Mouse (Mus musculus): ENCODE data around the gene Slc9c1.
"Not testable (repeated sequence)": the region's sequence is repeated elsewhere in the genome, so short reads cannot be mapped to it uniquely, and the experiment has no call there.

Gene Slc9c1

GRCm38 (mm10) chr16:45535009-45535408 is at the start of gene Slc9c1:
Slc9c1 (plus strand) TSS chr16:45535309.
- no peak for DNase-seq (ENCODE audit: extremely low read depth, low read depth)

- no peak for DNase-seq (ENCODE audit: extremely low read depth, low read depth)
Measured at GRCm38 (mm10) chr16:45492927-45493326, 42.2 kb upstream of the Slc9c1 start, which contains the start of gene Gm609. Gm609 (minus strand) TSS chr16:45492969.

GRCm38 (mm10) chr16:45495326-45495725 is 39.8 kb upstream of the Slc9c1 start:
- no peak for DNase-seq (ENCODE audit: extremely low read depth, low read depth)

- DNase-seq (ENCODE audit: extremely low read depth, low read depth), result no peak
Measured at GRCm38 (mm10) chr16:45525551-45525950, 9.6 kb upstream of the Slc9c1 start.

GRCm38 (mm10) chr16:45531950-45532349 is 3.2 kb upstream of the Slc9c1 start, which contains the start of gene Gm17783:
Gm17783 (minus strand) TSS chr16:45532050.
- no peak for DNase-seq (ENCODE audit: extremely low read depth, low read depth)

GRCm38 (mm10) chr16:45538342-45538741 is 3.2 kb downstream of the Slc9c1 start:
- not testable (repeated sequence) for DNase-seq (ENCODE audit: extremely low read depth, low read depth)

- DNase-seq (ENCODE audit: extremely low read depth, low read depth), result no peak
Measured at GRCm38 (mm10) chr16:45542108-45542507, 7.0 kb downstream of the Slc9c1 start.

GRCm38 (mm10) chr16:45544341-45544740 is 9.2 kb downstream of the Slc9c1 start:
- DNase-seq (ENCODE audit: extremely low read depth, low read depth), result no peak

GRCm38 (mm10) chr16:45547982-45548381 is 12.9 kb downstream of the Slc9c1 start:
- DNase-seq (ENCODE audit: extremely low read depth, low read depth), result no peak

GRCm38 (mm10) chr16:45551579-45551978 is 16.5 kb downstream of the Slc9c1 start:
- no peak for DNase-seq (ENCODE audit: extremely low read depth, low read depth)

- no peak for DNase-seq (ENCODE audit: extremely low read depth, low read depth)
Measured at GRCm38 (mm10) chr16:45561747-45562146, 26.6 kb downstream of the Slc9c1 start.

- DNase-seq (ENCODE audit: extremely low read depth, low read depth), result peak; percentile 63
Measured at GRCm38 (mm10) chr16:45572307-45572706, 37.2 kb downstream of the Slc9c1 start.

- no peak for DNase-seq (ENCODE audit: extremely low read depth, low read depth)
Measured at GRCm38 (mm10) chr16:45579883-45580282, 44.8 kb downstream of the Slc9c1 start.

- peak; percentile 42 for DNase-seq (ENCODE audit: extremely low read depth, low read depth)
Measured at GRCm38 (mm10) chr16:45582512-45582911, 47.4 kb downstream of the Slc9c1 start.

GRCm38 (mm10) chr16:45593656-45594055 is 58.5 kb downstream of the Slc9c1 start:
- no peak for DNase-seq (ENCODE audit: extremely low read depth, low read depth)

- DNase-seq (ENCODE audit: extremely low read depth, low read depth), result no peak
Measured at GRCm38 (mm10) chr16:45595494-45595893, 60.4 kb downstream of the Slc9c1 start.

- DNase-seq (ENCODE audit: extremely low read depth, low read depth), result no peak
Measured at GRCm38 (mm10) chr16:45608481-45608954, 73.4 kb downstream of the Slc9c1 start.

GRCm38 (mm10) chr16:45609300-45609699 is 74.2 kb downstream of the Slc9c1 start:
- DNase-seq (ENCODE audit: extremely low read depth, low read depth), result no peak

- DNase-seq (ENCODE audit: extremely low read depth, low read depth), result no peak
Measured at GRCm38 (mm10) chr16:45610267-45610666, 75.2 kb downstream of the Slc9c1 start, which contains the start of gene Gcsam. Gcsam (plus strand) TSS chr16:45610380.

- DNase-seq (ENCODE audit: extremely low read depth, low read depth), result no peak
Measured at GRCm38 (mm10) chr16:45613247-45613646, 78.1 kb downstream of the Slc9c1 start.

GRCm38 (mm10) chr16:45615944-45616343 is 80.8 kb downstream of the Slc9c1 start:
- DNase-seq (ENCODE audit: extremely low read depth, low read depth), result no peak

- no peak for DNase-seq (ENCODE audit: extremely low read depth, low read depth)
Measured at GRCm38 (mm10) chr16:45619751-45620375, 84.8 kb downstream of the Slc9c1 start.

- DNase-seq (ENCODE audit: extremely low read depth, low read depth), result peak; percentile 58
Measured at GRCm38 (mm10) chr16:45623230-45623629, 88.1 kb downstream of the Slc9c1 start.
